Mouse (Mus musculus): ENCODE results near the gene Arhgap24. TPM values are rescaled to one million over a fixed set of nuclear protein-coding genes. Genes with fewer than 3 reads are reported as not detected.

Arhgap24 gene
- polyA plus RNA-seq, 1 experiment from 2014 or later, result 6.0 TPM

GRCm38 (mm10) chr5:102729476-102729875 lies 248.3 kb downstream of the Arhgap24 start:
- no peak for DNase-seq (ENCODE audit: low spot score)

GRCm38 (mm10) chr5:102736131-102736530 lies 254.9 kb downstream of the Arhgap24 start:
- no peak for DNase-seq (ENCODE audit: low spot score)

- no peak for DNase-seq (ENCODE audit: low spot score)
Measured at GRCm38 (mm10) chr5:102742554-102743255, 261.5 kb downstream of the Arhgap24 start.

GRCm38 (mm10) chr5:102743436-102743835 lies 262.2 kb downstream of the Arhgap24 start:
- DNase-seq (ENCODE audit: low spot score), result no peak

GRCm38 (mm10) chr5:102744051-102744450 lies 262.9 kb downstream of the Arhgap24 start:
- DNase-seq (ENCODE audit: low spot score), result no peak

- DNase-seq (ENCODE audit: low spot score), result no peak
Measured at GRCm38 (mm10) chr5:102748146-102748545, 267.0 kb downstream of the Arhgap24 start.

- no peak for DNase-seq (ENCODE audit: low spot score)
Measured at GRCm38 (mm10) chr5:102749020-102749419, 267.8 kb downstream of the Arhgap24 start.

GRCm38 (mm10) chr5:102750674-102751073 lies 269.5 kb downstream of the Arhgap24 start:
- DNase-seq (ENCODE audit: low spot score), result no peak

GRCm38 (mm10) chr5:102751661-102752307 lies 270.6 kb downstream of the Arhgap24 start:
- no peak for DNase-seq (ENCODE audit: low spot score)

- DNase-seq (ENCODE audit: low spot score), result no peak
Measured at GRCm38 (mm10) chr5:102752308-102752663, 271.1 kb downstream of the Arhgap24 start.

GRCm38 (mm10) chr5:102757040-102757439 lies 275.8 kb downstream of the Arhgap24 start:
- no peak for DNase-seq (ENCODE audit: low spot score)

GRCm38 (mm10) chr5:102765694-102766093 lies 284.5 kb downstream of the Arhgap24 start:
- DNase-seq (ENCODE audit: low spot score), result no peak

GRCm38 (mm10) chr5:102766311-102767057 lies 285.3 kb downstream of the Arhgap24 start:
- peak; percentile 61 for DNase-seq (ENCODE audit: low spot score)

- DNase-seq (ENCODE audit: low spot score), result no peak
Measured at GRCm38 (mm10) chr5:102767058-102767444, 285.9 kb downstream of the Arhgap24 start.

GRCm38 (mm10) chr5:102767822-102768221 lies 286.6 kb downstream of the Arhgap24 start:
- no peak for DNase-seq (ENCODE audit: low spot score)

GRCm38 (mm10) chr5:102768385-102769080 lies 287.3 kb downstream of the Arhgap24 start:
- DNase-seq (ENCODE audit: low spot score), result no peak

GRCm38 (mm10) chr5:102770611-102771010 lies 289.4 kb downstream of the Arhgap24 start:
- no peak for DNase-seq (ENCODE audit: low spot score)

- DNase-seq (ENCODE audit: low spot score), result no peak
Measured at GRCm38 (mm10) chr5:102774500-102774899, 293.3 kb downstream of the Arhgap24 start.

- peak; percentile 9 for DNase-seq (ENCODE audit: low spot score)
Measured at GRCm38 (mm10) chr5:102777255-102777654, 296.1 kb downstream of the Arhgap24 start.

- peak; percentile 47 for DNase-seq (ENCODE audit: low spot score)
Measured at GRCm38 (mm10) chr5:102777852-102778251, 296.7 kb downstream of the Arhgap24 start.

- DNase-seq (ENCODE audit: low spot score), result peak; percentile 35
Measured at GRCm38 (mm10) chr5:102778253-102778652, 297.1 kb downstream of the Arhgap24 start.

GRCm38 (mm10) chr5:102783585-102783984 lies 302.4 kb downstream of the Arhgap24 start:
- DNase-seq (ENCODE audit: low spot score), result no peak

Measured in thymus, postnatal 0 days (tissue).